Mouse (Mus musculus): ENCODE measurements around the gene Acsl1.

- TF ChIP-seq CTCF (IDR thresholded peaks at IDR 0.05; ENCODE audit: insufficient read depth, low read depth, low read length) (no peak), POLR2A (IDR thresholded peaks at IDR 0.05; ENCODE audit: insufficient read depth, low read depth, low read length) (no peak)
Measured at GRCm38 (mm10) chr8:46578794-46579193, 108.0 kb downstream of the Acsl1 start.

Measured in olfactory bulb, adult 2 months (tissue).